8 mouse cellular contexts compared by ENCODE assay signal in genomic region chr17:26644509-26645410, GRCm38 (mm10). TPM values are rescaled to one million over a fixed set of nuclear protein-coding genes. Genes with fewer than 3 reads are reported as not detected.
DNase-seq lines count a peak whose midpoint lies in the region; ATAC-seq and TF ChIP-seq lines count a peak whose summit lies in the region.
"Had no signal": no experiment of that assay in that cellular context is flagged by ENCODE, and none has a peak within 500 bp of the region (broad histone marks: within the 10 kb centered on the region; RNA-seq: fewer than 3 reads in every experiment).

No protein-coding gene starts in this region.

- WGBS in limb, embryonic 14.5 days, result 83% methylated on average over 9 of the region's 9 CpGs
- WGBS in limb, embryonic 10.5 days, result 86% methylated on average over 9 of the region's 9 CpGs
- WGBS in embryonic facial prominence, embryonic 11.5 days, result 83% methylated on average over 9 of the region's 9 CpGs
- 54% methylated on average over 9 of the region's 9 CpGs for WGBS in hindbrain, embryonic 13.5 days

- ATAC-seq in limb, embryonic 14.5 days (ENCODE audit: low FRiP score, low read depth), result peak; percentile 23; the same call in 1 of the 2 replicates
- peak; percentile 72; the same call in 1 of the 2 replicates for ATAC-seq in embryonic facial prominence, embryonic 11.5 days (replicated peaks; ENCODE audit: insufficient number of reproducible peaks, low FRiP score, low TSS enrichment, low read depth)
- ATAC-seq in hindbrain, embryonic 13.5 days (ENCODE audit: low FRiP score), result no peak

- H3K4me3 ChIP-seq in limb, embryonic 14.5 days (replicated peaks; ENCODE audit: low read length), result no peak overlapping the region
- H3K4me3 ChIP-seq in limb, embryonic 10.5 days, result no peak overlapping the region
- no peak overlapping the region for H3K4me3 ChIP-seq in embryonic facial prominence, embryonic 11.5 days (ENCODE audit: low read depth, low read length)
- no peak overlapping the region for H3K4me3 ChIP-seq in hindbrain, embryonic 13.5 days

- H3K9ac ChIP-seq in limb, embryonic 14.5 days (ENCODE audit: low read depth, low read length, severe bottlenecking), result no peak overlapping the region
- no peak overlapping the region for H3K9ac ChIP-seq in embryonic facial prominence, embryonic 11.5 days (replicated peaks; ENCODE audit: low read length)
- H3K9ac ChIP-seq in hindbrain, embryonic 13.5 days, result 0 out of 2 replicates have a peak overlapping the region, but pooled peaks have one; percentile 39

- TF ChIP-seq POLR2A in limb, embryonic 14.5 days (IDR thresholded peaks at IDR 0.05; ENCODE audit: borderline replicate concordance, extremely low read depth, insufficient read depth, insufficient read length), result no peak

- no peaks in the 10 kb centered on the region for H3K4me1 ChIP-seq in limb, embryonic 14.5 days (ENCODE audit: control insufficient read depth, insufficient read depth, low read length)
- no peaks in the 10 kb centered on the region for H3K4me1 ChIP-seq in limb, embryonic 10.5 days
- no peaks in the 10 kb centered on the region for H3K4me1 ChIP-seq in embryonic facial prominence, embryonic 11.5 days (ENCODE audit: control insufficient read depth, insufficient read depth, low read length)
- peaks cover 18% of the 10 kb centered on the region for H3K4me1 ChIP-seq in hindbrain, embryonic 13.5 days (replicated peaks)

- no peaks in the 10 kb centered on the region for H3K9me3 ChIP-seq in limb, embryonic 14.5 days (ENCODE audit: control insufficient read depth, low read length)
- no peaks in the 10 kb centered on the region for H3K9me3 ChIP-seq in limb, embryonic 10.5 days (replicated peaks)
- no peaks in the 10 kb centered on the region for H3K9me3 ChIP-seq in embryonic facial prominence, embryonic 11.5 days (replicated peaks; ENCODE audit: control insufficient read depth, low read length)
- H3K9me3 ChIP-seq in hindbrain, embryonic 13.5 days, result no peaks in the 10 kb centered on the region

- no peak overlapping the region for H3K4me2 ChIP-seq in limb, embryonic 14.5 days (replicated peaks; ENCODE audit: low read depth, low read length, severe bottlenecking)
- H3K4me2 ChIP-seq in embryonic facial prominence, embryonic 11.5 days (ENCODE audit: low read depth, low read length), result no peak overlapping the region
- H3K4me2 ChIP-seq in hindbrain, embryonic 13.5 days, result no peak overlapping the region

- no peaks in the 10 kb centered on the region for H3K27me3 ChIP-seq in limb, embryonic 14.5 days (ENCODE audit: control insufficient read depth, insufficient read depth, low read length)
- no peaks in the 10 kb centered on the region for H3K27me3 ChIP-seq in limb, embryonic 10.5 days (ENCODE audit: low read depth, poor library complexity, severe bottlenecking)
- no peaks in the 10 kb centered on the region for H3K27me3 ChIP-seq in embryonic facial prominence, embryonic 11.5 days (ENCODE audit: control insufficient read depth, insufficient read depth, low read length)
- no peaks in the 10 kb centered on the region for H3K27me3 ChIP-seq in hindbrain, embryonic 13.5 days

- DNase-seq in limb, embryonic 14.5 days (ENCODE audit: low spot score), result peak; percentile 28
- DNase-seq in limb, embryonic 10.5 days (ENCODE audit: low spot score), result no peak
- DNase-seq in embryonic facial prominence, embryonic 11.5 days (ENCODE audit: low spot score), result peak; percentile 50
- peak; percentile 73 for DNase-seq in retina, embryonic 14.5 days (ENCODE audit: low spot score)
- no peak for DNase-seq in layer of hippocampus, adult 9-10 months (ENCODE audit: low spot score)
- DNase-seq in ovary, postnatal 10 days (ENCODE audit: low spot score), result no peak
- DNase-seq: kidney, adult 8-10 months had no signal

- H3K36me3 ChIP-seq in limb, embryonic 14.5 days (ENCODE audit: control insufficient read depth, insufficient read depth, low read length), result peaks cover 94% of the 10 kb centered on the region
- peaks cover 100% of the 10 kb centered on the region for H3K36me3 ChIP-seq in limb, embryonic 10.5 days
- H3K36me3 ChIP-seq in embryonic facial prominence, embryonic 11.5 days (replicated peaks; ENCODE audit: control insufficient read depth, insufficient read depth, low read depth, low read length), result peaks cover 12% of the 10 kb centered on the region
- peaks cover 94% of the 10 kb centered on the region for H3K36me3 ChIP-seq in hindbrain, embryonic 13.5 days

- no peak overlapping the region for H3K27ac ChIP-seq in limb, embryonic 14.5 days (replicated peaks; ENCODE audit: low read depth, low read length)
- no peak overlapping the region for H3K27ac ChIP-seq in limb, embryonic 10.5 days
- H3K27ac ChIP-seq in embryonic facial prominence, embryonic 11.5 days (replicated peaks; ENCODE audit: low read depth, low read length), result no peak overlapping the region
- H3K27ac ChIP-seq in hindbrain, embryonic 13.5 days, result peak overlapping the region; percentile 58

RNA-seq across cellular contexts. Expression of gene Atp6v0e, which starts 18.3 kb away (rescaled TPM):
- polyA plus RNA-seq in limb, embryonic 14.5 days (2012; rRNA removed), result 167 and 183 TPM in 2 replicates
- polyA plus RNA-seq in limb, embryonic 14.5 days (2014; fragmentation: Nextera tagmentation; extraction: Ambion mirVana), result 203 and 228 TPM in 2 replicates
- 104 and 107 TPM in 2 replicates for polyA plus RNA-seq in limb, embryonic 10.5 days (2016; fragmentation: Nextera tagmentation; extraction: Ambion mirVana)
- polyA plus RNA-seq in embryonic facial prominence, embryonic 11.5 days (2014; fragmentation: Nextera tagmentation; extraction: Ambion mirVana), result 122 and 128 TPM in 2 replicates
- 107 and 114 TPM in 2 replicates for polyA plus RNA-seq in hindbrain, embryonic 13.5 days (2015; fragmentation: Nextera tagmentation; extraction: Ambion mirVana)

Comparison
In these comparisons a context has a peak if more than half of its experiments do, and no peak if none do; other contexts are left out.
1. DNase-seq: peak in limb, embryonic 14.5 days (single experiment), embryonic facial prominence, embryonic 11.5 days (single experiment) and retina, embryonic 14.5 days (single experiment); none in limb, embryonic 10.5 days (single experiment), layer of hippocampus, adult 9-10 months (single experiment) and ovary, postnatal 10 days (single experiment).